Comparison of ENCODE assay signal across 25 mouse cellular contexts in genomic region chr12:110771961-110772360, GRCm38 (mm10).
"Had no signal": no experiment of that assay in that cellular context is flagged by ENCODE, and none has a peak within 500 bp of the region (broad histone marks: within the 10 kb centered on the region; RNA-seq: fewer than 3 reads in every experiment).

No protein-coding gene starts in this region.

- H3K9me3 ChIP-seq: heart, embryonic 10.5 days; heart, embryonic 12.5 days; hindbrain, embryonic 10.5 days; hindbrain, embryonic 12.5 days; intestine, embryonic 15.5 days; limb, embryonic 10.5 days; limb, embryonic 12.5 days; liver, embryonic 12.5 days had no signal

- H3K27ac ChIP-seq: heart, embryonic 10.5 days; hindbrain, embryonic 10.5 days; hindbrain, embryonic 12.5 days; hindbrain, embryonic 14.5 days; intestine, embryonic 15.5 days; left cerebral cortex, adult 2 months; limb, embryonic 10.5 days; limb, embryonic 12.5 days; liver, embryonic 12.5 days; liver, embryonic 14.5 days had no signal

- ATAC-seq: hindbrain, embryonic 16.5 days; inflammation-experienced regulatory T-cells, adult 6 months; intestine, embryonic 15.5 days; intestine, postnatal 0 days; liver, embryonic 12.5 days had no signal

- H3K4me2 ChIP-seq: heart, embryonic 12.5 days; hindbrain, embryonic 12.5 days; hindbrain, embryonic 14.5 days; intestine, embryonic 15.5 days; limb, embryonic 12.5 days; liver, embryonic 12.5 days had no signal

- H3K36me3 ChIP-seq: heart, embryonic 10.5 days; hindbrain, embryonic 10.5 days; hindbrain, embryonic 12.5 days; intestine, embryonic 15.5 days; limb, embryonic 10.5 days; limb, embryonic 12.5 days had no signal

- H3K27me3 ChIP-seq: heart, embryonic 12.5 days; hindbrain, embryonic 12.5 days; intestine, embryonic 15.5 days; limb, embryonic 12.5 days; liver, embryonic 12.5 days had no signal

- H3K4me3 ChIP-seq: heart, embryonic 10.5 days; heart, embryonic 12.5 days; hindbrain, embryonic 10.5 days; hindbrain, embryonic 12.5 days; intestine, embryonic 15.5 days; left cerebral cortex, adult 2 months; limb, embryonic 10.5 days; limb, embryonic 12.5 days; liver, embryonic 12.5 days had no signal

- H3K9ac ChIP-seq: heart, embryonic 12.5 days; hindbrain, embryonic 12.5 days; hindbrain, embryonic 14.5 days; intestine, embryonic 15.5 days; limb, embryonic 12.5 days; liver, embryonic 12.5 days; liver, embryonic 14.5 days had no signal

- DNase-seq: gastrocnemius, postnatal 14 days; gastrocnemius, postnatal 36 days; heart, adult 18-20 months; heart, postnatal 10 days; heart, postnatal 4 days; kidney, adult 18-20 months; kidney, adult 8-10 months; kidney, postnatal 10 days; kidney, postnatal 25 days; kidney, postnatal 4 days; liver had no signal
